Mouse (Mus musculus): ENCODE measurements around the gene Arvcf. TPM values are rescaled to one million over a fixed set of nuclear protein-coding genes. Genes with fewer than 3 reads are reported as not detected.

The Arvcf gene
- total and polyA plus RNA-seq, 2 experiments from 2014 or later, result 54.5 to 219 TPM

DNA sequence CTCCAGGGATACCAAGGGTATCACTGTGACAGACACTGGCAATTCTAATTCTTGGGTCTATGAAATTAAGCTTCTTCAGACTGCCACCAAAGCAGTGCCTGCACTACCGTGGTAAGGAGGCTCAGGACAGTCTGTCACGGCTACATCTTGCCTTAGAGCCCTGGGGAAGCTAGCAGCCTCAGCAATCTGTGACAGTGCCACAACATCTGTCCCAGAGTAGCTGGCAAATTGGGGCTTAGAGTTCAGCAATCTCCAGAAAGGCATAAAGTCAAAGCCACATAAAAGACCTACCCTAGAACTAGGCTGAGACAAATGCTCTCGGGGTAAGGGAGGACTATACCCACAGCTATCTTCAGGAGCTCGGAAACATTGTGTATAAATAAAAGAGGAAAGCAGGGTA lies 22.2 kb upstream of the Arvcf start:
- TF ChIP-seq CTCF (IDR thresholded peaks at IDR 0.05), result no peak
- 75% methylated on average over 4 of the region's 4 CpGs for WGBS

DNA sequence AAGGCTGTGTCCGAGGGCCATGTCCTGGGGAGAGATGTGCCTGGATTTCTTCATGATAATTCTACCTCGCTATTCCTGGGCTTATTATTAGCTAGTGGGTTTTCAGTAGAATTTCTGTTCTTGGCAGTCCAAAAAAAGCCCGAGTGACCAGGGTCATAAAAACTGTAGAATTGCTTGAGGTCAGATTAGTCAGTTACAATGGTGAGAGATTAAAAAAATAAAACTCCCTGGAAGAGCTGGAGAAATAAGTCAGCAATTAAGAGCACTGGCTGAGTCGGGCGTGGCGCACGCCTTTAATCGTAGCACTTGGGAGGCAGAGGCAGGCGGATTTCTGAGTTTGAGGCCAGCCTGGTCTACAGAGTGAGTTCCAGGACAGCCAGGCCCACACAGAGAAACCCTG lies 20.0 kb upstream of the Arvcf start:
- H3K4me1 ChIP-seq (ENCODE audit: insufficient read depth, low read length), result no peaks in the 10 kb centered on the region
- H3K36me3 ChIP-seq (ENCODE audit: insufficient read depth, low read length), result peaks cover 13% of the 10 kb centered on the region; the same call in 1 of the 2 replicates
- H3K9me3 ChIP-seq (ENCODE audit: low read length), result no peaks in the 10 kb centered on the region
- H3K4me2 ChIP-seq (ENCODE audit: low read depth, low read length, poor library complexity, severe bottlenecking), result no peak overlapping the region
- no peaks in the 10 kb centered on the region for H3K27me3 ChIP-seq (ENCODE audit: insufficient read depth, low read length)
- WGBS, result 93% methylated on average over 9 of the region's 9 CpGs
- no peak overlapping the region for H3K9ac ChIP-seq (replicated peaks; ENCODE audit: low read length, poor library complexity, severe bottlenecking)
- no peak overlapping the region for H3K4me3 ChIP-seq (ENCODE audit: low read depth, low read length)
- H3K27ac ChIP-seq (ENCODE audit: low read depth, low read length), result no peak overlapping the region
- no peak for TF ChIP-seq CTCF (IDR thresholded peaks at IDR 0.05)
- DNase-seq (ENCODE audit: low spot score) (no peak), ATAC-seq (ENCODE audit: low FRiP score) (no peak)

More for the DNA sequence above, 22.2 kb upstream of the Arvcf start:
- H3K4me1 ChIP-seq (ENCODE audit: insufficient read depth, low read length), result no peaks in the 10 kb centered on the region
- H3K4me2 ChIP-seq (ENCODE audit: low read depth, low read length, poor library complexity, severe bottlenecking), result no peak overlapping the region
- peaks cover 24% of the 10 kb centered on the region; the same call in 1 of the 2 replicates for H3K36me3 ChIP-seq (ENCODE audit: insufficient read depth, low read length)
- H3K9ac ChIP-seq (replicated peaks; ENCODE audit: low read length, poor library complexity, severe bottlenecking), result no peak overlapping the region
- no peak for ATAC-seq (ENCODE audit: low FRiP score)
- H3K27ac ChIP-seq (ENCODE audit: low read depth, low read length), result no peak overlapping the region
- no peak for DNase-seq (ENCODE audit: low spot score)
- H3K9me3 ChIP-seq (ENCODE audit: low read length), result no peaks in the 10 kb centered on the region
- no peak overlapping the region for H3K4me3 ChIP-seq (ENCODE audit: low read depth, low read length)
- no peaks in the 10 kb centered on the region for H3K27me3 ChIP-seq (ENCODE audit: insufficient read depth, low read length)

- no peak for TF ChIP-seq CTCF (IDR thresholded peaks at IDR 0.05)
- Histone ChIP-seq H3K36me3 (ENCODE audit: insufficient read depth, low read length) (peaks cover 7% of the 10 kb centered on the region; the same call in 1 of the 2 replicates), H3K4me3 (ENCODE audit: low read depth, low read length) (no peak overlapping the region), H3K27me3 (ENCODE audit: insufficient read depth, low read length) (no peaks in the 10 kb centered on the region), H3K4me1 (ENCODE audit: insufficient read depth, low read length) (no peaks in the 10 kb centered on the region), H3K4me2 (ENCODE audit: low read depth, low read length, poor library complexity, severe bottlenecking) (no peak overlapping the region), H3K27ac (ENCODE audit: low read depth, low read length) (no peak overlapping the region), H3K9me3 (ENCODE audit: low read length) (no peaks in the 10 kb centered on the region), H3K9ac (replicated peaks; ENCODE audit: low read length, poor library complexity, severe bottlenecking) (no peak overlapping the region)
- no peak for ATAC-seq (ENCODE audit: low FRiP score)
- 68% methylated on average over 1 of the region's 1 CpGs for WGBS
- no peak for DNase-seq (ENCODE audit: low spot score)
Measured at GRCm38 (mm10) chr16:18328524-18328923, 19.5 kb upstream of the Arvcf start.

GRCm38 (mm10) chr16:18333976-18334375 lies 14.0 kb upstream of the Arvcf start:
- H3K27me3 ChIP-seq (ENCODE audit: insufficient read depth, low read length), result no peaks in the 10 kb centered on the region
- DNase-seq (ENCODE audit: low spot score) (no peak), ATAC-seq (ENCODE audit: low FRiP score) (no peak)
- 84% methylated on average over 3 of the region's 3 CpGs for WGBS
- H3K9ac ChIP-seq (replicated peaks; ENCODE audit: low read length, poor library complexity, severe bottlenecking), result no peak overlapping the region
- no peak overlapping the region for H3K4me3 ChIP-seq (ENCODE audit: low read depth, low read length)
- no peak overlapping the region for H3K27ac ChIP-seq (ENCODE audit: low read depth, low read length)
- H3K4me1 ChIP-seq (ENCODE audit: insufficient read depth, low read length), result no peaks in the 10 kb centered on the region
- no peaks in the 10 kb centered on the region for H3K9me3 ChIP-seq (ENCODE audit: low read length)
- peaks cover 3% of the 10 kb centered on the region; the same call in 1 of the 2 replicates for H3K36me3 ChIP-seq (ENCODE audit: insufficient read depth, low read length)
- no peak for TF ChIP-seq CTCF (IDR thresholded peaks at IDR 0.05)
- no peak overlapping the region for H3K4me2 ChIP-seq (ENCODE audit: low read depth, low read length, poor library complexity, severe bottlenecking)

- Histone ChIP-seq H3K4me1 (ENCODE audit: insufficient read depth, low read length) (no peaks in the 10 kb centered on the region), H3K27ac (ENCODE audit: low read depth, low read length) (no peak overlapping the region), H3K4me3 (ENCODE audit: low read depth, low read length) (no peak overlapping the region), H3K4me2 (ENCODE audit: low read depth, low read length, poor library complexity, severe bottlenecking) (no peak overlapping the region), H3K9me3 (ENCODE audit: low read length) (no peaks in the 10 kb centered on the region), H3K9ac (replicated peaks; ENCODE audit: low read length, poor library complexity, severe bottlenecking) (no peak overlapping the region), H3K27me3 (ENCODE audit: insufficient read depth, low read length) (no peaks in the 10 kb centered on the region), H3K36me3 (ENCODE audit: insufficient read depth, low read length) (peaks cover 3% of the 10 kb centered on the region; the same call in 1 of the 2 replicates)
- WGBS, result 98% methylated on average over 3 of the region's 3 CpGs
- ATAC-seq (ENCODE audit: low FRiP score), result no peak
- no peak for DNase-seq (ENCODE audit: low spot score)
- TF ChIP-seq CTCF (IDR thresholded peaks at IDR 0.05), result no peak
Measured at GRCm38 (mm10) chr16:18335981-18336380, 12.0 kb upstream of the Arvcf start.

GRCm38 (mm10) chr16:18337261-18337660 lies 10.7 kb upstream of the Arvcf start:
- no peaks in the 10 kb centered on the region for H3K27me3 ChIP-seq (ENCODE audit: insufficient read depth, low read length)
- H3K27ac ChIP-seq (ENCODE audit: low read depth, low read length), result no peak overlapping the region
- no peak overlapping the region for H3K9ac ChIP-seq (replicated peaks; ENCODE audit: low read length, poor library complexity, severe bottlenecking)
- ATAC-seq (ENCODE audit: low FRiP score), result no peak
- WGBS, result 85% methylated on average over 4 of the region's 4 CpGs
- 0 out of 2 replicates have a peak, but pooled peaks cover 3% of the 10 kb centered on the region for H3K4me1 ChIP-seq (ENCODE audit: insufficient read depth, low read length)
- H3K9me3 ChIP-seq (ENCODE audit: low read length), result no peaks in the 10 kb centered on the region
- H3K4me2 ChIP-seq (ENCODE audit: low read depth, low read length, poor library complexity, severe bottlenecking), result no peak overlapping the region
- DNase-seq (ENCODE audit: low spot score), result no peak
- no peak overlapping the region for H3K4me3 ChIP-seq (ENCODE audit: low read depth, low read length)
- peaks cover 3% of the 10 kb centered on the region; the same call in 1 of the 2 replicates for H3K36me3 ChIP-seq (ENCODE audit: insufficient read depth, low read length)
- TF ChIP-seq CTCF (IDR thresholded peaks at IDR 0.05), result no peak

Measured in midbrain, postnatal 0 days (tissue).